Mouse (Mus musculus): Measurements from ENCODE around the gene Socs7. TPM values are rescaled to one million over a fixed set of nuclear protein-coding genes. Genes with fewer than 3 reads are reported as not detected.

Socs7 gene
- polyA plus RNA-seq, 1 experiment from 2014 or later = 2.4 TPM

GRCm38 (mm10) chr11:97336751-97337345 is 25.5 kb upstream of the Socs7 start:
- Histone ChIP-seq H3K4me1 (ENCODE audit: control insufficient read depth, insufficient read depth, low read length) (no peaks in the 10 kb centered on the region; the same call in 1 of the 2 replicates), H3K27me3 (ENCODE audit: control insufficient read depth, insufficient read depth, low read length) (no peaks in the 10 kb centered on the region), H3K27ac (replicated peaks; ENCODE audit: low read depth, low read length) (no peak overlapping the region), H3K4me2 (ENCODE audit: low read depth, low read length) (no peak overlapping the region), H3K9me3 (replicated peaks; ENCODE audit: control insufficient read depth, low read length) (no peaks in the 10 kb centered on the region), H3K4me3 (ENCODE audit: low read depth, low read length) (no peak overlapping the region), H3K9ac (replicated peaks; ENCODE audit: low read length) (no peak overlapping the region), H3K36me3 (replicated peaks; ENCODE audit: control insufficient read depth, insufficient read depth, low read depth, low read length) (no peaks in the 10 kb centered on the region)
- ATAC-seq (replicated peaks; ENCODE audit: insufficient number of reproducible peaks, low FRiP score, low TSS enrichment, low read depth) = no peak
- DNase-seq (ENCODE audit: low spot score) = no peak
- WGBS = 70% methylated on average over 14 of the region's 14 CpGs

- Histone ChIP-seq H3K9me3 (replicated peaks; ENCODE audit: control insufficient read depth, low read length) (no peaks in the 10 kb centered on the region), H3K27ac (replicated peaks; ENCODE audit: low read depth, low read length) (no peak overlapping the region), H3K4me1 (ENCODE audit: control insufficient read depth, insufficient read depth, low read length) (no peaks in the 10 kb centered on the region; the same call in 1 of the 2 replicates), H3K9ac (replicated peaks; ENCODE audit: low read length) (no peak overlapping the region), H3K36me3 (replicated peaks; ENCODE audit: control insufficient read depth, insufficient read depth, low read depth, low read length) (no peaks in the 10 kb centered on the region), H3K4me3 (ENCODE audit: low read depth, low read length) (no peak overlapping the region), H3K4me2 (ENCODE audit: low read depth, low read length) (no peak overlapping the region), H3K27me3 (ENCODE audit: control insufficient read depth, insufficient read depth, low read length) (no peaks in the 10 kb centered on the region)
- ATAC-seq (replicated peaks; ENCODE audit: insufficient number of reproducible peaks, low FRiP score, low TSS enrichment, low read depth) (no peak), DNase-seq (ENCODE audit: low spot score) (no peak)
- 78% methylated on average over 12 of the region's 12 CpGs for WGBS
These were observed 25.0 kb upstream of the Socs7 start for GRCm38 (mm10) chr11:97337363-97337762.

GRCm38 (mm10) chr11:97338302-97338976 is 23.9 kb upstream of the Socs7 start:
- Histone ChIP-seq H3K4me2 (ENCODE audit: low read depth, low read length) (no peak overlapping the region), H3K27ac (replicated peaks; ENCODE audit: low read depth, low read length) (no peak overlapping the region), H3K27me3 (ENCODE audit: control insufficient read depth, insufficient read depth, low read length) (no peaks in the 10 kb centered on the region), H3K9me3 (replicated peaks; ENCODE audit: control insufficient read depth, low read length) (no peaks in the 10 kb centered on the region), H3K9ac (replicated peaks; ENCODE audit: low read length) (no peak overlapping the region), H3K4me3 (ENCODE audit: low read depth, low read length) (no peak overlapping the region), H3K4me1 (ENCODE audit: control insufficient read depth, insufficient read depth, low read length) (no peaks in the 10 kb centered on the region; the same call in 1 of the 2 replicates), H3K36me3 (replicated peaks; ENCODE audit: control insufficient read depth, insufficient read depth, low read depth, low read length) (no peaks in the 10 kb centered on the region)
- WGBS = 53% methylated on average over 21 of the region's 21 CpGs
- DNase-seq (ENCODE audit: low spot score) (no peak), ATAC-seq (replicated peaks; ENCODE audit: insufficient number of reproducible peaks, low FRiP score, low TSS enrichment, low read depth) (no peak)

- no peak for ATAC-seq (replicated peaks; ENCODE audit: insufficient number of reproducible peaks, low FRiP score, low TSS enrichment, low read depth)
- Histone ChIP-seq H3K9ac (replicated peaks; ENCODE audit: low read length) (no peak overlapping the region), H3K4me1 (ENCODE audit: control insufficient read depth, insufficient read depth, low read length) (no peaks in the 10 kb centered on the region; the same call in 1 of the 2 replicates), H3K27ac (replicated peaks; ENCODE audit: low read depth, low read length) (no peak overlapping the region), H3K4me3 (ENCODE audit: low read depth, low read length) (no peak overlapping the region), H3K4me2 (ENCODE audit: low read depth, low read length) (no peak overlapping the region), H3K27me3 (ENCODE audit: control insufficient read depth, insufficient read depth, low read length) (no peaks in the 10 kb centered on the region), H3K36me3 (replicated peaks; ENCODE audit: control insufficient read depth, insufficient read depth, low read depth, low read length) (no peaks in the 10 kb centered on the region), H3K9me3 (replicated peaks; ENCODE audit: control insufficient read depth, low read length) (no peaks in the 10 kb centered on the region)
- DNase-seq (ENCODE audit: low spot score) = no peak
- WGBS = 46% methylated on average over 17 of the region's 17 CpGs
These were observed 23.4 kb upstream of the Socs7 start for GRCm38 (mm10) chr11:97338977-97339315.

- WGBS = 44% methylated on average over 8 of the region's 8 CpGs
- Histone ChIP-seq H3K4me1 (ENCODE audit: control insufficient read depth, insufficient read depth, low read length) (no peaks in the 10 kb centered on the region), H3K27me3 (ENCODE audit: control insufficient read depth, insufficient read depth, low read length) (no peaks in the 10 kb centered on the region), H3K9ac (replicated peaks; ENCODE audit: low read length) (no peak overlapping the region), H3K4me3 (ENCODE audit: low read depth, low read length) (no peak overlapping the region), H3K4me2 (ENCODE audit: low read depth, low read length) (no peak overlapping the region), H3K36me3 (replicated peaks; ENCODE audit: control insufficient read depth, insufficient read depth, low read depth, low read length) (no peaks in the 10 kb centered on the region), H3K9me3 (replicated peaks; ENCODE audit: control insufficient read depth, low read length) (no peaks in the 10 kb centered on the region), H3K27ac (replicated peaks; ENCODE audit: low read depth, low read length) (no peak overlapping the region)
- ATAC-seq (replicated peaks; ENCODE audit: insufficient number of reproducible peaks, low FRiP score, low TSS enrichment, low read depth) = no peak
- no peak for DNase-seq (ENCODE audit: low spot score)
These were observed 19.2 kb upstream of the Socs7 start for GRCm38 (mm10) chr11:97343175-97343574.

- no peak overlapping the region for H3K4me2 ChIP-seq (ENCODE audit: low read depth, low read length)
- H3K27ac ChIP-seq (replicated peaks; ENCODE audit: low read depth, low read length) = no peak overlapping the region
- no peak overlapping the region for H3K4me3 ChIP-seq (ENCODE audit: low read depth, low read length)
- no peaks in the 10 kb centered on the region for H3K4me1 ChIP-seq (ENCODE audit: control insufficient read depth, insufficient read depth, low read length)
- H3K9ac ChIP-seq (replicated peaks; ENCODE audit: low read length) = no peak overlapping the region
- H3K9me3 ChIP-seq (replicated peaks; ENCODE audit: control insufficient read depth, low read length) = no peaks in the 10 kb centered on the region
- no peaks in the 10 kb centered on the region for H3K27me3 ChIP-seq (ENCODE audit: control insufficient read depth, insufficient read depth, low read length)
- no peaks in the 10 kb centered on the region for H3K36me3 ChIP-seq (replicated peaks; ENCODE audit: control insufficient read depth, insufficient read depth, low read depth, low read length)
- 30% methylated on average over 17 of the region's 17 CpGs for WGBS
- DNase-seq (ENCODE audit: low spot score) (peak; percentile 42), ATAC-seq (replicated peaks; ENCODE audit: insufficient number of reproducible peaks, low FRiP score, low TSS enrichment, low read depth) (no peak)
These were observed 18.7 kb upstream of the Socs7 start for GRCm38 (mm10) chr11:97343619-97344018.

- no peak overlapping the region for H3K4me3 ChIP-seq (ENCODE audit: low read depth, low read length)
- DNase-seq (ENCODE audit: low spot score) (no peak), ATAC-seq (replicated peaks; ENCODE audit: insufficient number of reproducible peaks, low FRiP score, low TSS enrichment, low read depth) (no peak)
- no peaks in the 10 kb centered on the region for H3K27me3 ChIP-seq (ENCODE audit: control insufficient read depth, insufficient read depth, low read length)
- no peaks in the 10 kb centered on the region for H3K9me3 ChIP-seq (replicated peaks; ENCODE audit: control insufficient read depth, low read length)
- H3K4me2 ChIP-seq (ENCODE audit: low read depth, low read length) = no peak overlapping the region
- WGBS = 76% methylated on average over 10 of the region's 10 CpGs
- H3K36me3 ChIP-seq (replicated peaks; ENCODE audit: control insufficient read depth, insufficient read depth, low read depth, low read length) = no peaks in the 10 kb centered on the region
- no peaks in the 10 kb centered on the region for H3K4me1 ChIP-seq (ENCODE audit: control insufficient read depth, insufficient read depth, low read length)
- H3K27ac ChIP-seq (replicated peaks; ENCODE audit: low read depth, low read length) = no peak overlapping the region
- no peak overlapping the region for H3K9ac ChIP-seq (replicated peaks; ENCODE audit: low read length)
These were observed 16.9 kb upstream of the Socs7 start for GRCm38 (mm10) chr11:97345446-97345845.

GRCm38 (mm10) chr11:97346383-97346782 is 16.0 kb upstream of the Socs7 start:
- DNase-seq (ENCODE audit: low spot score) = no peak
- H3K27me3 ChIP-seq (ENCODE audit: control insufficient read depth, insufficient read depth, low read length) = no peaks in the 10 kb centered on the region
- H3K4me2 ChIP-seq (ENCODE audit: low read depth, low read length) = no peak overlapping the region
- no peak overlapping the region for H3K9ac ChIP-seq (replicated peaks; ENCODE audit: low read length)
- ATAC-seq (replicated peaks; ENCODE audit: insufficient number of reproducible peaks, low FRiP score, low TSS enrichment, low read depth) = no peak
- no peaks in the 10 kb centered on the region for H3K9me3 ChIP-seq (replicated peaks; ENCODE audit: control insufficient read depth, low read length)
- no peaks in the 10 kb centered on the region for H3K36me3 ChIP-seq (replicated peaks; ENCODE audit: control insufficient read depth, insufficient read depth, low read depth, low read length)
- H3K4me1 ChIP-seq (ENCODE audit: control insufficient read depth, insufficient read depth, low read length) = no peaks in the 10 kb centered on the region
- 83% methylated on average over 9 of the region's 9 CpGs for WGBS
- no peak overlapping the region for H3K27ac ChIP-seq (replicated peaks; ENCODE audit: low read depth, low read length)
- H3K4me3 ChIP-seq (ENCODE audit: low read depth, low read length) = no peak overlapping the region
